Mouse (Mus musculus): ENCODE measurements around the gene Hspb6.

Hspb6 gene

GRCm38 (mm10) chr7:30588676-30589434 lies 36.9 kb downstream of the Hspb6 start, which contains the start of gene Kmt2b:
TSS of gene Kmt2b (minus strand) at chr7:30588726.
- DNase-seq = peak; percentile 98

GRCm38 (mm10) chr7:30589435-30590301 lies 37.7 kb downstream of the Hspb6 start:
- peak; percentile 86 for DNase-seq

- no peak for DNase-seq
Measured at GRCm38 (mm10) chr7:30590927-30591604, 39.1 kb downstream of the Hspb6 start.

- no peak for DNase-seq
Measured at GRCm38 (mm10) chr7:30591605-30591951, 39.6 kb downstream of the Hspb6 start.

- no peak for DNase-seq
Measured at GRCm38 (mm10) chr7:30592772-30593423, 40.9 kb downstream of the Hspb6 start.

- DNase-seq = no peak
Measured at GRCm38 (mm10) chr7:30593579-30594509, 41.9 kb downstream of the Hspb6 start.

GRCm38 (mm10) chr7:30594510-30595024 lies 42.6 kb downstream of the Hspb6 start:
- DNase-seq = no peak

GRCm38 (mm10) chr7:30596093-30596492 lies 44.1 kb downstream of the Hspb6 start:
- DNase-seq = no peak

GRCm38 (mm10) chr7:30596811-30597210 lies 44.8 kb downstream of the Hspb6 start:
- DNase-seq = no peak

- DNase-seq = no peak
Measured at GRCm38 (mm10) chr7:30598786-30599185, 46.8 kb downstream of the Hspb6 start, which contains the start of gene Zbtb32. TSS of gene Zbtb32 (minus strand) at chr7:30598909.

- DNase-seq = peak; percentile 90
Measured at GRCm38 (mm10) chr7:30599933-30600353, 48.0 kb downstream of the Hspb6 start.

- no peak for DNase-seq
Measured at GRCm38 (mm10) chr7:30600651-30601050, 48.7 kb downstream of the Hspb6 start.

GRCm38 (mm10) chr7:30602583-30602982 lies 50.6 kb downstream of the Hspb6 start:
- no peak for DNase-seq

- DNase-seq = no peak
Measured at GRCm38 (mm10) chr7:30604424-30604823, 52.4 kb downstream of the Hspb6 start.

- no peak for DNase-seq
Measured at GRCm38 (mm10) chr7:30604944-30605343, 53.0 kb downstream of the Hspb6 start.
